Mouse (Mus musculus) heart, postnatal 0 days (tissue): ENCODE results near the gene Camta1. TPM values are rescaled to one million over a fixed set of nuclear protein-coding genes. Genes with fewer than 3 reads are reported as not detected.
A peak's percentile ranks its signal among the peaks of the same experiment; 100 is the strongest.

ENCODE experiments used
- ATAC-seq: fragments of 200-750 bp; cut with Nextera tagmentation; 2 replicates; pipeline ENCODE4 v1.8.0; 2017; ENCODE audit warnings: low read depth, moderate number of reproducible peaks, moderate library complexity; ENCODE audit not compliant: insufficient read depth
- DNase-seq: peaks from one replicate; pipeline ENCODE4 v3.0.0-alpha.2; 2016; ENCODE audit warnings: low spot score
- H3K27ac ChIP-seq: fragments of 300-500 bp; sonication (generic); 2 replicates; pipeline ENCODE4 v1.5.1; 2014; ENCODE audit warnings: low read depth, mild to moderate bottlenecking
- H3K27me3 ChIP-seq: fragments of 300-500 bp; sonication (generic); 2 replicates; pipeline ENCODE4 v1.6.1; 2014; ENCODE audit warnings: low read length, mixed read lengths; ENCODE audit not compliant: control insufficient read depth, insufficient read depth
- H3K36me3 ChIP-seq: fragments of 300-500 bp; sonication (generic); replicated peaks from 2 replicates; pipeline ENCODE4 v1.6.1; 2014; ENCODE audit warnings: low read length, mixed read lengths; ENCODE audit not compliant: control insufficient read depth, insufficient read depth
- H3K4me1 ChIP-seq: fragments of 300-500 bp; sonication (generic); 2 replicates; pipeline ENCODE4 v1.6.1; 2014; ENCODE audit warnings: antibody characterized with exemption; ENCODE audit not compliant: control insufficient read depth, insufficient read depth
- H3K4me2 ChIP-seq: fragments of 300-500 bp; sonication (generic); 2 replicates; pipeline ENCODE4 v1.6.1; 2014; ENCODE audit warnings: low read depth, mild to moderate bottlenecking, low read length, moderate library complexity
- H3K4me3 ChIP-seq: fragments of 300-500 bp; sonication (generic); 2 replicates; pipeline ENCODE4 v1.5.1; 2014; ENCODE audit warnings: low read depth, low read length
- H3K9ac ChIP-seq: fragments of 300-500 bp; sonication (generic); replicated peaks from 2 replicates; pipeline ENCODE4 v1.6.1; 2014; ENCODE audit warnings: low read depth, low read length, mixed read lengths
- H3K9me3 ChIP-seq: fragments of 300-500 bp; sonication (generic); replicated peaks from 2 replicates; pipeline ENCODE4 v1.6.1; 2016; ENCODE audit warnings: low read length; ENCODE audit not compliant: control insufficient read depth
- CTCF ChIP-seq: IDR thresholded peaks from 2 replicates; pipeline ENCODE4 v1.5.1; 2016; ENCODE audit warnings: antibody characterized with exemption, control low read depth, low read depth
- EP300 ChIP-seq: IDR thresholded peaks from 2 replicates; pipeline ENCODE4 v1.6.1; 2016; ENCODE audit warnings: antibody characterized with exemption, low read depth
- WGBS: fragments of 180-500 bp; shearing (Covaris S2); extraction: QIAGEN DNeasy Blood & Tissue Kit; methylation state at CpG from one replicate; pipeline ENCODE4 v1.1.7; 2014; 5-methylcytosine and 5-hydroxymethylcytosine counted together
- polyA plus RNA-seq: library from polyadenylated mRNA; unstranded; fragments of >200 nt; fragmentation: Nextera tagmentation; extraction: Ambion mirVana; gene quantifications from 2 replicates; pipeline ENCODE4 v1.2.1, GENCODE M21; 2015
- total RNA-seq: library from RNA; depleted of rRNA; stranded (reverse); fragments of >200 nt; gene quantifications from 2 replicates; pipeline ENCODE4 v1.2.3, GENCODE M21; 2014; ENCODE audit warnings: low replicate concordance

The Camta1 gene
- total and polyA plus RNA-seq, 2 experiments from 2014 or later, result 72.7 to 240 TPM

- no peak for DNase-seq
- H3K27me3 ChIP-seq, result no peaks in the 10 kb centered on the region
- H3K9me3 ChIP-seq, result no peaks in the 10 kb centered on the region
- ATAC-seq, result no peak
- H3K36me3 ChIP-seq, result no peaks in the 10 kb centered on the region
- H3K9ac ChIP-seq, result no peak overlapping the region
- 84% methylated on average over 7 of the region's 7 CpGs for WGBS
- H3K4me1 ChIP-seq, result no peaks in the 10 kb centered on the region
- no peak overlapping the region for H3K27ac ChIP-seq
- H3K4me2 ChIP-seq, result no peak overlapping the region
- no peak for TF ChIP-seq CTCF
- no peak for TF ChIP-seq EP300
- H3K4me3 ChIP-seq, result no peak overlapping the region
Measured at GRCm38 (mm10) chr4:151414952-151415351, 446.7 kb downstream of the Camta1 start.

- no peaks in the 10 kb centered on the region for H3K27me3 ChIP-seq
- H3K4me1 ChIP-seq, result no peaks in the 10 kb centered on the region
- TF ChIP-seq CTCF (no peak), EP300 (no peak)
- no peaks in the 10 kb centered on the region for H3K36me3 ChIP-seq
- H3K4me3 ChIP-seq, result no peak overlapping the region
- 30% methylated on average over 14 of the region's 14 CpGs for WGBS
- ATAC-seq (peak; percentile 70), DNase-seq (peak; percentile 37)
- no peak overlapping the region for H3K27ac ChIP-seq
- no peaks in the 10 kb centered on the region for H3K9me3 ChIP-seq
- no peak overlapping the region for H3K9ac ChIP-seq
- 0 out of 2 replicates have a peak overlapping the region, but pooled peaks have one; percentile 9 for H3K4me2 ChIP-seq
Measured at GRCm38 (mm10) chr4:151411641-151412061, 450.0 kb downstream of the Camta1 start.

GRCm38 (mm10) chr4:151411016-151411415, 450.7 kb downstream of the Camta1 start:
- TF ChIP-seq EP300, result no peak
- TF ChIP-seq CTCF, result no peak
- H3K4me1 ChIP-seq, result no peaks in the 10 kb centered on the region
- H3K27ac ChIP-seq, result no peak overlapping the region
- H3K9me3 ChIP-seq, result no peaks in the 10 kb centered on the region
- 78% methylated on average over 3 of the region's 3 CpGs for WGBS
- no peaks in the 10 kb centered on the region for H3K27me3 ChIP-seq
- H3K4me3 ChIP-seq, result no peak overlapping the region
- ATAC-seq (no peak), DNase-seq (no peak)
- H3K4me2 ChIP-seq, result no peak overlapping the region
- no peak overlapping the region for H3K9ac ChIP-seq
- H3K36me3 ChIP-seq, result no peaks in the 10 kb centered on the region

- 66% methylated on average over 6 of the region's 6 CpGs for WGBS
- no peak overlapping the region for H3K27ac ChIP-seq
- no peak for ATAC-seq
Measured at GRCm38 (mm10) chr4:151409291-151409690, 452.4 kb downstream of the Camta1 start.

GRCm38 (mm10) chr4:151408811-151409210, 452.9 kb downstream of the Camta1 start:
- ATAC-seq (no peak), DNase-seq (no peak)
- no peaks in the 10 kb centered on the region for H3K9me3 ChIP-seq
- no peak overlapping the region for H3K27ac ChIP-seq
- H3K4me3 ChIP-seq, result no peak overlapping the region
- no peak overlapping the region for H3K4me2 ChIP-seq
- 51% methylated on average over 8 of the region's 8 CpGs for WGBS
- no peaks in the 10 kb centered on the region for H3K27me3 ChIP-seq
- H3K4me1 ChIP-seq, result no peaks in the 10 kb centered on the region
- no peak overlapping the region for H3K9ac ChIP-seq
- no peak for TF ChIP-seq CTCF
- TF ChIP-seq EP300, result no peak
- no peaks in the 10 kb centered on the region for H3K36me3 ChIP-seq

More at GRCm38 (mm10) chr4:151409291-151409690, 452.4 kb downstream of the Camta1 start:
- no peaks in the 10 kb centered on the region for H3K36me3 ChIP-seq
- no peak overlapping the region for H3K4me2 ChIP-seq
- H3K4me3 ChIP-seq, result no peak overlapping the region
- TF ChIP-seq CTCF, result no peak
- TF ChIP-seq EP300, result no peak
- no peak overlapping the region for H3K9ac ChIP-seq
- H3K4me1 ChIP-seq, result no peaks in the 10 kb centered on the region
- no peaks in the 10 kb centered on the region for H3K27me3 ChIP-seq
- no peak for DNase-seq
- H3K9me3 ChIP-seq, result no peaks in the 10 kb centered on the region

GRCm38 (mm10) chr4:151408246-151408645, 453.4 kb downstream of the Camta1 start:
- Histone ChIP-seq H3K4me3 (no peak overlapping the region), H3K4me1 (no peaks in the 10 kb centered on the region), H3K9me3 (no peaks in the 10 kb centered on the region), H3K4me2 (no peak overlapping the region), H3K9ac (no peak overlapping the region), H3K27ac (no peak overlapping the region), H3K27me3 (no peaks in the 10 kb centered on the region), H3K36me3 (no peaks in the 10 kb centered on the region)
- TF ChIP-seq EP300 (no peak), CTCF (no peak)
- DNase-seq, result no peak
- 75% methylated on average over 4 of the region's 4 CpGs for WGBS
- no peak for ATAC-seq
